Mouse (Mus musculus) C2C12 (cell line): ENCODE measurements around the gene Cep83.

Source experiments
- CEBPB ChIP-seq: IDR thresholded peaks from one replicate; pipeline ENCODE4 v1.6.1; 2011; ENCODE audit warnings: low read depth, mild to moderate bottlenecking, control low read depth, moderate library complexity
- CTCF ChIP-seq: IDR thresholded peaks from one replicate; pipeline ENCODE4 v1.5.1; 2011; ENCODE audit not compliant: control insufficient read depth, insufficient read depth, insufficient read length

- no peak for TF ChIP-seq CTCF
- no peak for TF ChIP-seq CEBPB
These were observed 109.7 kb downstream of the Cep83 start for GRCm38 (mm10) chr10:94798128-94798527.
